Mouse (Mus musculus): Measurements from ENCODE around the gene Olfr145. TPM values are rescaled to one million over a fixed set of nuclear protein-coding genes. Genes with fewer than 3 reads are reported as not detected.

The Olfr145 gene
- not detected for total RNA-seq (2021)
- long read RNA-seq, experiment 1, result 0 reads
- long read RNA-seq, experiment 2, result 0 reads

- no peak for DNase-seq (ENCODE audit: low spot score)
Measured at GRCm38 (mm10) chr9:37896661-37897060, at the start of gene Olfr145. Olfr145 (plus strand) TSS chr9:37896724.

DNA sequence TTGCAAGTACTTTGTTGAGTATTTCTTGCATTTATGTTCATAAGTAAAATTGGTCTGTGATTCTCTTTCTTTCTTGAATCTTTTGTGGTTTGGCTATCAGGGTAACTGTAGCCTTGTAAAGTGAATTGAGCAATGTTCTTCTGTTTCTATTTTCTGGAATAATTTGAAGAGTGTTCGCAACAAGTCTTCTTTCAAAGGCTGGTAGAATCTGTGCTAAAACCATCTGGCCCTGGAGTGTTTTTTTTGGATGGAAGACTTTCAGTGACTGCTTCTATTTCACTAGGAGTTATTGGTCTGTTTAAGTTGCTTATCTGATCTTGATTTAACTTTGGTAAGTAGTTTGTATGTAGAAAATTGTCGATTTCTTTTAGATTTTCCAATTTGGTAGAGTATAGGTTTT, 47.3 kb upstream of the Olfr145 start:
- no peak for DNase-seq (ENCODE audit: low spot score)

DNA sequence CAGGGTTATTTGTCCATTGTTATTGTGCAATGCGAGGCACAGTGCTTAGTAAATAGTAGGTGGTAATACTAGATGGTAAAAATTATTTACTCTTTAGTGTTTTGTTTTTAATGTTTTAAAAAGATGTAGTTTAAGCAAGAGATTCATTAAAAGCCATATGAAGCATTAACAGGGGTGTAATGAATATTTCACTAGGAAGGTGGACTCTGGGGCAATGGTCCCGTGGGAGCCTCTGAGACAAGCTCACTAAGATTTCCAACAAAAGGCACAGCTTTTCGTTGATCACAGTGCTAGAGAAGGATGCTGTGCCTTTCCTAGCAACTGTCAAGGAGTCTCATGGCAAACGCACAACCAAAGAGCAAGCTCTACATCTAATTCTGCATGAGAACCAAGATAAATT, 42.6 kb upstream of the Olfr145 start, which contains the start of gene Olfr877:
Olfr877 (plus strand) TSS at position 301 of the 400 bp plus-strand sequence.
- DNase-seq (ENCODE audit: low spot score), result no peak

- no peak for DNase-seq (ENCODE audit: low spot score)
Measured at GRCm38 (mm10) chr9:37863325-37863724, 33.2 kb upstream of the Olfr145 start.

DNA sequence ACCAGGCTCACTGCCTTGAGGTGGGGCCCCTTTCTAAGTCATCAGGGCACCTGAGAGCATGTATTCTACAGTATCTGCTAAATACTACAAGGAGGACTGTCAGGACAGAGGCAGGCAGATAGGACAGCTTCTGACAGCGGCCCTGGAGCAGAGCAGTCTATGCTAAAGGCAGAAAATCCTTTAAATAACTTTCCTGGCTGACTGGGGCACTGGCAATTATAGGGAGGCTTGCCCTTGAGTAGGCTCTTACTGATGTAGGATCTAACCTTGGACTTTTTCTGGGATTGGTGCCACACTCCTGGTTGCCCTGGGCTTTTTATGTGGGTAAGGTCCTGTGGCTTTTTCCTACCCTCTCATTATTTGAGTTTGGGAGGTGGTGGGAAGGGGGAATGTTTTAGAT, 26.3 kb upstream of the Olfr145 start:
- DNase-seq (ENCODE audit: low spot score), result no peak

DNA sequence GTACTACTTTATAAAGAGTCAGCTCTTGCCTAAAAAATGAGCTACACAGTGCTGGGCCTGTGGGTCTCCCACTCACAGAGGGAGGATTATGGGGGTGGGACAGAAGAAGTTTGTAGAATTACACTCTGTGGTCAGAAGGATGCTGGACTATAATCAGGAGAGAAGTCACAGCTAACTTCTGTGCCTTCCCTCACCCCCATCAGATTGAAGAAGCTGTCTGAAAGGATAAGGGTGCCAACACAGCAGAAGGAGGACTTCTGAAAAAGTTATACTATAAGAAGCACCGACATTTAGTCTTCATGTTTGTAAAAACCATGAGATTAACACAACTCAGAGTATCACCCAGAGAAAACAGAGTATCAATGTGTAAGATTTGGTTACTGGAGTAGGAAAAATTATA, 25.4 kb upstream of the Olfr145 start:
- DNase-seq (ENCODE audit: low spot score), result no peak

DNA sequence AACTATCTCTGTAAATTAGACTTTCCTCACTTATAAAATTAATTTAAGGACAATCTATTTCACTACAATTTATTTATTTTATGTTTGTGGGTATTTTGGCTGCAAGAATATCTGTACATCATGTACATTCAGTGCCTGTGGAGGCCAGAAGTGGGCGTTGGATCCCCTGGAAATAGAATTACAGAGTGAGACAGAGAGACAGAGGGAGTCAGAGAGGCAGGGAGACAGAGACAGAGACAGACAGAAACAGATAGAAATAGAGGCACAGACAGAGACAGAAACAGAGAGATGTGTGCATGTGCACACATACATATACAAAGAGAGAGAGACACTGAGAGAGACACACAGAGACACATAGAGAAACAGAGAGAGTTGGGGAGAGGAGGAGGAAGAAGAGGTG, 25.0 kb upstream of the Olfr145 start:
- DNase-seq (ENCODE audit: low spot score), result no peak

DNA sequence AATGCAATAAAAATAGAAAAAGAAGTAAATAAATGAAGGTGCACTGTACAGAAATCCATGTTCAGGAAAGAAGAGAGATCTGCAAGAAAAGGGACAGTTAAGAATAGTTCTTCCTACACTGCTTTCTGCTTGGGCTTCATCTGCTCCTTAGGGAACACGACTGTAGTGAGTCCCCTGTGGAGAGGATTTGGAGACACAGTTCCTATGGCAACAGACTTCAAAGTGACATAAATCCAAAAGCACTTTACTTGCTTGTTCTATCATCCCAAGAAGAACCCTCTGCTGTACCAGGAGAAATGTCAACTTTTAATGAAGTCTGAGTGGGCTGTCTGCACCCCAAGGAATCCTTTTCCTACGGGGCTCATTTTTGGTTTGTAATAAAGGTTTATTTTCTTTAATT, 5.6 kb upstream of the Olfr145 start:
- no peak for DNase-seq (ENCODE audit: low spot score)

- no peak for DNase-seq (ENCODE audit: low spot score)
Measured at GRCm38 (mm10) chr9:37905555-37905954, 9.0 kb downstream of the Olfr145 start.

GRCm38 (mm10) chr9:37917540-37917939, 21.0 kb downstream of the Olfr145 start, which contains the start of gene Olfr878:
Olfr878 (plus strand) TSS chr9:37917840.
- no peak for DNase-seq (ENCODE audit: low spot score)

DNA sequence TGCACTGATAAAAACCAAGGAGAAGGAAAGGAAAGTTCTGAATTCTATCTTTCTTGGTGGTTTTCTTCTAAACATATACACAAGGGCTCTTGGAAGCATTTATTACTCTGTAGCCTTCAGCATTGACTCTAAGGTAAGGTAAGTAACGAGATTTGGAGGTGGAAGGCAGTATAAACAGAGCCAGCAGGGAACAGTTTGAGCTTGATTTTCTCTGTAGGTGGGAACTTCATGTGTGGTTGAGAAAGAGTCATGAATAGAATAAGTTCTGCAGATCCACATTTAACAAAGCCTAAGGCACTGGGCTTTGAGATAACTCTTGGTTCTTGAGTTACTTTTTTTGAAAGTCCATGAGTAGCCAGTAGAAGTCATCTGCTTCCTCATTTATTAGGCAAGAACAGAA, 21.5 kb downstream of the Olfr145 start:
- no peak for DNase-seq (ENCODE audit: low spot score)

DNA sequence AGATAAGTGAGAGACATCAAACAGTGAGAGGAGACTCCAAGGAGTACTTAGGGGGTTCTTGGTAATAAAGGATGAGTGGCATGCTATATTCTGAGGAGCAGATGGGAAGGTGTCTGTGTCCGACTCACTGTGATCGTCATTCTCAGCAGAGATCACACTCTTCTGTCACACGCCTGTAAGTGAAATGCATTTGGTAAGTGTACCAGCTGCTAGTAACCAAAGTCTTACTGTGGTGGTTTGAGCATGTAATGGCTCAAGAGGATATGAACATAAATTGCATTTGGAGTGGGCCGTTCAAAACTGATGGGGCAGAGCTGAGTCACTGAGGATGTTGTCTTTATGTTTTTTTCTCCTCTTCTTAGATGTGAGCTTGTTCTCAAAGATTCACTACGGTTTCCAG, 27.7 kb downstream of the Olfr145 start:
- DNase-seq (ENCODE audit: low spot score), result no peak

- DNase-seq (ENCODE audit: low spot score), result no peak
Measured at GRCm38 (mm10) chr9:37925445-37925844, 28.9 kb downstream of the Olfr145 start.

DNA sequence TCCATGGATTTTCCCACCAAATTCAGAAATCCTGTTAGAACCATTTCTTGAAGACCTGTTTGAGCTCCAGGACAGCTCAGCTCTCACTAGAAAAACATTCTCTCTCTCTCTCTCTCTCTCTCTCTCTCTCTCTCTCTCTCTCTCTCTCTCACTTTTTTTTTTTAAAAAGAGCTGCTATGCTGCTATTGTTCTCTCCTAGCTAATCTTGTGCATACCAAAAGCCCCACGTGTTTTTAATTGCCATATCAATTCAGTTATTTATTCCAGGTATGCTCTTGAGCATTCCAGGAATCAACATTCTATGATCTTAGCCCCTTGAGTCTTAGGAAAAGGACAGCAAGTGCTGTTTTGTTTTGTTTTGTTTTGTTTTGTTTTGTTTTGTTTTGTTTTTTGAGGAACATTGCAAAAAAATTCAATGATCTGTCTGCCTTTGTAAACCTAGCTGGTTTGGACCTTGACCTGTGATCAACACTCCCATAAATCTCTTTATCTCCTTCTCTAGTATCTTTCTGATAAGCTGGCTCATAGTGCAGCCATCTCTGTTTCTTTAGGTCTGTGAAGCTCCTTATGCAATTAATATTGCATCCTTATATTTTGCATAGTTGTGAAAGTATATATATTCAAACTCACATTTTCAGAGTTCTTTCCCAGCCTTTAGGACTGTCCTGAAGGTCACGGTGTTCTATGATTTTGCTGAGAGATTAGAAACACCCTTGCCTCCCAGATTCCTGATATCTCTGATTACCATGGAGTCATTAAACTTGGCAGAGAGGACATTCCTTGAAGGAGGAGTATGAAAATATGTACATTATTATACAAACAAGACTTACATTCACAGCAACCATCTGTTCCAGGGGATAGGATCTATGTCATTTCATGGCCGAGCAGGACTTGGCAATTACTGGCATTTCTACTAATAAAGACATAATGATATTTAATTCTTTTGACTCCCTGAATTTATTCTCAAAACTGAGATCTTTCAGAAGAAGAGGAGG, 29.8 kb downstream of the Olfr145 start:
- no peak for DNase-seq (ENCODE audit: low spot score)

GRCm38 (mm10) chr9:37932519-37932918, 36.0 kb downstream of the Olfr145 start:
- DNase-seq (ENCODE audit: low spot score), result peak; percentile 16

DNA sequence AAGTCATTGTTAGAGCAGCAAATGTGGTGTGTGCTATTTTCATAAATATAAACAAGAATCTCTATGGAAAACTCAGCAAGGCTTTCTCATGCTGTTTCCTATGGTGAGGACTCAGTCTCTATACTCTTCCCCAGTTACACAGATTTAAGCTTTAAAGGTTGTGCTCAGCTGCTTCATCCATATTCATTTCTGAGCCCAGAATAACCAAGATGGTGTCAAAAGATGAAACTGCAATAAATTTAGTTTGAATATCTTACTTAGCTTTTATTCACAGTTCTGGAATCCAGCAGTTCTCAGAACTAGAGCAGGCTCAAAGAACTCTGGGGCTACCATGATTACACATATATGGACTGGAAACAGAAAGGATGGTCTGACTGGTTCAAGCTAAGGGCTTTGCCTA, 37.6 kb downstream of the Olfr145 start:
- DNase-seq (ENCODE audit: low spot score), result no peak

- no peak for DNase-seq (ENCODE audit: low spot score)
Measured at GRCm38 (mm10) chr9:37941167-37941566, 44.6 kb downstream of the Olfr145 start.

Other genes with a start within 250 kb of the Olfr145 start
- gene Tbrg1, start 239.4 kb upstream of the Olfr145 start, total RNA-seq (2021), result 10 to 100 TPM; 30.6 to 33.3 TPM
- gene Panx3, start 227.5 kb upstream of the Olfr145 start, total RNA-seq (2021), result not detected
- not detected for gene Olfr160, start 180.5 kb upstream of the Olfr145 start, total RNA-seq (2021)
- gene Olfr874, start 151.6 kb upstream of the Olfr145 start, total RNA-seq (2021), result not detected
- gene Olfr875, start 124.9 kb upstream of the Olfr145 start, total RNA-seq (2021), result not detected
- gene Olfr876, start 93.7 kb upstream of the Olfr145 start, total RNA-seq (2021), result not detected
- gene Olfr877, start 42.5 kb upstream of the Olfr145 start, total RNA-seq (2021), result not detected
- not detected for gene Olfr878, start 21.1 kb downstream of the Olfr145 start, total RNA-seq (2021)
- gene Olfr881, start 95.1 kb downstream of the Olfr145 start, total RNA-seq (2021), result not detected
- not detected for gene Olfr883, start 129.1 kb downstream of the Olfr145 start, total RNA-seq (2021)
- not detected for gene Olfr884, start 149.8 kb downstream of the Olfr145 start, total RNA-seq (2021)
- not detected for gene Olfr885, start 164.6 kb downstream of the Olfr145 start, total RNA-seq (2021)
- not detected for gene Olfr887, start 187.3 kb downstream of the Olfr145 start, total RNA-seq (2021)
- not detected for gene Olfr888, start 211.4 kb downstream of the Olfr145 start, total RNA-seq (2021)
- gene Olfr889, start 218.5 kb downstream of the Olfr145 start, total RNA-seq (2021), result not detected
- gene Olfr890, start 245.8 kb downstream of the Olfr145 start, total RNA-seq (2021), result not detected